Mouse (Mus musculus) CH12.LX (cell line): ENCODE results near the gene Lrtm2. TPM values are rescaled to one million over a fixed set of nuclear protein-coding genes. Genes with fewer than 3 reads are reported as not detected.

Experiments
- DNase-seq: peaks from one replicate; pipeline ENCODE4 v3.0.0-alpha.2; 2013; ENCODE audit errors: extremely low read depth
- H3K27ac ChIP-seq: 2 replicates; pipeline ENCODE4 v1.5.1; 2012; ENCODE audit warnings: low read depth, mild to moderate bottlenecking, control low read depth, moderate library complexity; ENCODE audit not compliant: insufficient read depth
- H3K27me3 ChIP-seq: replicated peaks from 2 replicates; pipeline ENCODE3; 2012; ENCODE audit warnings: inconsistent platforms
- H3K36me3 ChIP-seq, 2 experiments: replicated peaks in 1 of 2; 2 replicates each; pipeline versions ENCODE3 to v1.6.1; 2012; ENCODE audit warnings: inconsistent platforms in 1 of 2, low read length in 1 of 2, mild to moderate bottlenecking in 1 of 2, mixed read lengths in 1 of 2, moderate library complexity in 1 of 2; ENCODE audit not compliant: control insufficient read depth in 1 of 2, insufficient read depth in 1 of 2
- H3K4me1 ChIP-seq, 2 experiments: 2 replicates each; pipeline ENCODE4 v1.6.1; 2012; ENCODE audit warnings: inconsistent platforms in 1 of 2, moderate library complexity in 1 of 2; ENCODE audit not compliant: insufficient read depth in 2 of 2, control insufficient read depth in 1 of 2
- H3K4me2 ChIP-seq: 2 replicates; pipeline ENCODE4 v1.6.1; 2012; ENCODE audit warnings: low read depth, mild to moderate bottlenecking, control low read depth; ENCODE audit not compliant: poor library complexity, insufficient read depth, severe bottlenecking
- H3K4me3 ChIP-seq, 3 experiments: fragments of 150-350 bp in 1 of 3; sonication (generic) in 1 of 3; replicated peaks in 1 of 3; 2 replicates each; pipeline versions ENCODE3 to v1.5.1; 2011 to 2012; ENCODE audit warnings: low read depth in 2 of 3, low read length in 2 of 3, mild to moderate bottlenecking in 2 of 3, moderate library complexity in 2 of 3, control low read depth in 1 of 3, improper control_type of control experiment in 1 of 3, inconsistent platforms in 1 of 3, mixed read lengths in 1 of 3; ENCODE audit not compliant: poor library complexity in 1 of 3
- H3K79me2 ChIP-seq: replicated peaks from 2 replicates; pipeline ENCODE4 v1.6.1; 2012; ENCODE audit warnings: mild to moderate bottlenecking, moderate library complexity; ENCODE audit not compliant: control insufficient read depth, poor library complexity, insufficient read depth, severe bottlenecking; ENCODE audit errors: extremely low read depth
- H3K9ac ChIP-seq: 2 replicates; pipeline ENCODE4 v1.6.1; 2012; ENCODE audit warnings: low read depth, mild to moderate bottlenecking, control low read depth, moderate library complexity; ENCODE audit not compliant: insufficient read depth
- H3K9me3 ChIP-seq: replicated peaks from 2 replicates; pipeline ENCODE3; 2012; ENCODE audit warnings: low read length, inconsistent platforms, mixed read lengths
- CHD1 ChIP-seq: IDR thresholded peaks from 2 replicates; pipeline ENCODE4 v1.6.1; 2012; ENCODE audit warnings: low read depth, low read length, improper control_type of control experiment, inconsistent platforms
- CTCF ChIP-seq, 2 experiments: IDR thresholded peaks in 1 of 2; conservative IDR thresholded peaks in 1 of 2; 2 replicates each; pipeline ENCODE4 v1.5.1; 2011 to 2012; ENCODE audit warnings: low read depth in 2 of 2, low read length in 2 of 2, improper control_type of control experiment in 1 of 2, inconsistent platforms in 1 of 2, mild to moderate bottlenecking in 1 of 2, moderate library complexity in 1 of 2
- ELF1 ChIP-seq: IDR thresholded peaks from 2 replicates; pipeline ENCODE4 v1.6.1; 2014; ENCODE audit warnings: low read depth, mild to moderate bottlenecking, inconsistent platforms, low read length, improper control_type of control experiment
- ETS1 ChIP-seq: conservative IDR thresholded peaks from 2 replicates; pipeline ENCODE4 v1.6.1; 2012; ENCODE audit warnings: low read depth, mild to moderate bottlenecking, inconsistent platforms, low read length, improper control_type of control experiment, moderate library complexity
- GABPA ChIP-seq: IDR thresholded peaks from 2 replicates; pipeline ENCODE4 v1.6.1; 2012; ENCODE audit warnings: low read depth, low read length, improper control_type of control experiment, inconsistent platforms; ENCODE audit not compliant: insufficient replicate concordance
- HCFC1 ChIP-seq: IDR thresholded peaks from 2 replicates; pipeline ENCODE4 v1.6.1; 2012; ENCODE audit warnings: low read depth, mild to moderate bottlenecking, inconsistent platforms, low read length, improper control_type of control experiment
- JUN ChIP-seq: IDR thresholded peaks from 2 replicates; pipeline ENCODE4 v1.6.1; 2011; ENCODE audit warnings: low read depth, mild to moderate bottlenecking, low read length, improper control_type of control experiment, moderate library complexity; ENCODE audit not compliant: insufficient read depth
- KAT2A ChIP-seq: IDR thresholded peaks from 2 replicates; pipeline ENCODE4 v1.6.1; 2012; ENCODE audit warnings: low read length, improper control_type of control experiment, inconsistent platforms; ENCODE audit not compliant: insufficient replicate concordance
- MAFK ChIP-seq: IDR thresholded peaks from 2 replicates; pipeline ENCODE4 v1.6.1; 2011; ENCODE audit warnings: low read length, improper control_type of control experiment; ENCODE audit not compliant: insufficient replicate concordance
- MAX ChIP-seq: IDR thresholded peaks from 2 replicates; pipeline ENCODE4 v1.6.1; 2011; ENCODE audit warnings: low read length, improper control_type of control experiment
- MAZ ChIP-seq: IDR thresholded peaks from 2 replicates; pipeline ENCODE4 v1.6.1; 2012; ENCODE audit warnings: low read depth, mild to moderate bottlenecking, inconsistent platforms, low read length, improper control_type of control experiment, moderate library complexity
- MXI1 ChIP-seq: IDR thresholded peaks from 2 replicates; pipeline ENCODE4 v1.6.1; 2011; ENCODE audit warnings: mild to moderate bottlenecking, low read depth, low read length, improper control_type of control experiment
- MYC ChIP-seq: IDR thresholded peaks from 2 replicates; pipeline ENCODE4 v1.6.1; 2011; ENCODE audit warnings: low read depth, mild to moderate bottlenecking, improper control_type of control experiment, low read length
- NELFE ChIP-seq: IDR thresholded peaks from 2 replicates; pipeline ENCODE4 v1.6.1; 2011; ENCODE audit warnings: low read depth, low read length, improper control_type of control experiment
- PAX5 ChIP-seq: IDR thresholded peaks from 2 replicates; pipeline ENCODE4 v1.6.1; 2012; ENCODE audit warnings: low read length, inconsistent platforms, mixed read lengths
- POLR2AphosphoS2 ChIP-seq: IDR thresholded peaks from 2 replicates; pipeline ENCODE4 v1.6.1; 2011; ENCODE audit warnings: low read depth, low read length, improper control_type of control experiment
- SIN3A ChIP-seq: IDR thresholded peaks from 2 replicates; pipeline ENCODE4 v1.6.1; 2012; ENCODE audit warnings: low read length, improper control_type of control experiment, inconsistent platforms
- TCF12 ChIP-seq: IDR thresholded peaks from 2 replicates; pipeline ENCODE4 v1.6.1; 2014; ENCODE audit warnings: low read depth, mild to moderate bottlenecking, inconsistent platforms, low read length, improper control_type of control experiment
- USF2 ChIP-seq: conservative IDR thresholded peaks from 2 replicates; pipeline ENCODE4 v1.6.1; 2011; ENCODE audit warnings: low read depth, low read length, improper control_type of control experiment
- ZKSCAN1 ChIP-seq: IDR thresholded peaks from 2 replicates; pipeline ENCODE4 v1.6.1; 2012; ENCODE audit warnings: low read depth, inconsistent platforms, low read length, improper control_type of control experiment, borderline replicate concordance
- ZNF384 ChIP-seq: IDR thresholded peaks from 2 replicates; pipeline ENCODE4 v1.6.1; 2012; ENCODE audit warnings: low read depth, low read length, improper control_type of control experiment, inconsistent platforms
- dilution Hi-C: fragments of 300-500 bp; cut with MboI; formaldehyde crosslinking; loops from 2 replicates; pipeline ENCODE4 v1.14.3; 2020; ENCODE audit warnings: low sequenced_read_pairs; ENCODE audit not compliant: extremely low pct_unique_long_range_greater_than_20kb, extremely low pct_ligation_motif_present
- in situ Hi-C: fragments of 300-500 bp; cut with MboI; formaldehyde crosslinking; loops from 3 replicates; pipeline ENCODE4 v1.14.3; 2019; ENCODE audit warnings: low sequenced_read_pairs, low pct_ligation_motif_present, low pct_unique_long_range_greater_than_20kb, mixed read lengths
- polyA plus RNA-seq: library from polyadenylated mRNA; unstranded; fragments of >175 nt; gene quantifications from 2 replicates; pipeline ENCODE4 v1.2.1, GENCODE M21; 2012; ENCODE audit warnings: low read depth; ENCODE audit not compliant: insufficient read length
- total RNA-seq, 2 experiments: library from RNA; depleted of rRNA; stranded (reverse); fragments of 300-350 nt in 1 of 2; fragments of >200 nt in 1 of 2; gene quantifications; 2 replicates each; pipeline ENCODE4 v1.2.3; 2012 to 2014

Lrtm2 gene
- total and polyA plus RNA-seq, 3 experiments = not detected

GRCm38 (mm10) chr6:119338121-119338912 lies 7.8 kb upstream of the Lrtm2 start:
- TF ChIP-seq TCF12 = no peak
- Histone ChIP-seq H3K4me2 (no peak overlapping the region), H3K27ac (no peak overlapping the region), H3K79me2 (no peaks in the 10 kb centered on the region), H3K9ac (no peak overlapping the region), H3K27me3 (peaks cover 2% of the 10 kb centered on the region), H3K4me3 (no peak overlapping the region), H3K36me3 (no peaks in the 10 kb centered on the region), H3K9me3 (no peaks in the 10 kb centered on the region), H3K4me1 (peaks cover 2 to 21% of the 10 kb centered on the region in 2 experiments; a peak in 3 of 4 replicates)
- in situ Hi-C loops (loop anchor here (25.0 kb wide), 1 partner anchor 726 kb away; no protein-coding TSS in a partner anchor), dilution Hi-C loops (no loop called here)
- no peak for DNase-seq

GRCm38 (mm10) chr6:119337287-119337686 lies 6.7 kb upstream of the Lrtm2 start:
- H3K9me3 ChIP-seq = no peaks in the 10 kb centered on the region
- H3K9ac ChIP-seq = no peak overlapping the region
- DNase-seq = no peak
- peaks cover 9% of the 10 kb centered on the region for H3K27me3 ChIP-seq
- in situ Hi-C loops = loop anchor here (25.0 kb wide), 1 partner anchor 725 kb away; no protein-coding TSS in a partner anchor
- no peak overlapping the region for H3K27ac ChIP-seq
- H3K79me2 ChIP-seq = no peaks in the 10 kb centered on the region
- H3K4me2 ChIP-seq = no peak overlapping the region
- H3K4me1 ChIP-seq = peaks cover 2 to 21% of the 10 kb centered on the region in 2 experiments; a peak in 3 of 4 replicates
- H3K4me3 ChIP-seq = no peak overlapping the region
- H3K36me3 ChIP-seq = no peaks in the 10 kb centered on the region
- TF ChIP-seq JUN (no peak), MYC (no peak), CTCF (conservative IDR thresholded peaks at IDR 0.05 in 1 of 2, IDR thresholded peaks at IDR 0.05 in 1 of 2; ENCODE audit: low read depth in 2 of 2, low read length in 2 of 2) (no peak), USF2 (no peak), POLR2AphosphoS2 (no peak), SIN3A (no peak), ELF1 (no peak), MAZ (no peak), ZNF384 (no peak), MXI1 (no peak), KAT2A (no peak), GABPA (no peak), ETS1 (no peak), MAX (no peak), HCFC1 (no peak), PAX5 (no peak), NELFE (no peak), MAFK (no peak), CHD1 (no peak), ZKSCAN1 (no peak)
- dilution Hi-C loops = no loop called here
